Mouse (Mus musculus): ENCODE data around the gene Gm20379.

The Gm20379 gene

GRCm38 (mm10) chr13:92305680-92306079 lies at the start of gene Gm20379:
Gene Gm20379 (plus strand): TSS chr13:92305980.
- DNase-seq = no peak

DNA sequence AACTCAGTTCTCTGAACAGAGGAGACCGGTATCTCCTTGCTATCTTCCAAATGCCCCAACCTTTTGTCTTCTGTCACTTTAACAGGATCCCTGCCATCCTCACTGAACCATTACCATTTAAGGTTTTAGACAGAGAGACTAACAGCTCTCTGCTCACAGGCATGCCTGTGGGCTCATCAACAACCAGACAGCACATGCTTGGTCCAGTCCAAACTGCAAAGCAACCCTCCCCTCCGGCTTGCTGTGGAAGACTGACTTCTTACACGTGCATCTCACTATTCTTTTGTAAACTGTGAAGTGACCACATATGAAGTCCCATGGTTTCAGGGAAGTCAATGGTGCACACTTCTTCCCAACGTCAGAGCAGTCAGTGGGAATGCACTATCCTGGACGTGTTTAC lies 44.5 kb upstream of the Gm20379 start:
- no peak for DNase-seq

DNA sequence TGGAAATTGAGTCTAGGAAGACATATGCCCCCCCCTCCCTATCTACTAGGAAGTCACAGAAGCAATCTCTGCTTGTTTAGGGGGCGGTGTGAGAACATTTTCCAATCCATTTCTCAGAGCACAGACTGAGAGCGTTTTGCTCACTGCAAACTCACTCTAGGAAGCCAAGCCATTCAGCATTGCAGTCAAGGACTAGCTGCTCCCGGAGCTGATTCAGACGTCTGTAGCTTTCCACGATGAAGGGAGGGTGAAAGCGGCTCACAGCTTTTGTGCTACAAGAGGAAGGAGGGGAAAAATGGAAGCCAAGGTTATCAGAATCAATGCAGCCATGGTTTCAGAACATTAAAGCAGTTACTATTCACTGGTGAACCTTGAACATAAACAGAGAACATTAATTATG lies 42.2 kb upstream of the Gm20379 start:
- DNase-seq = no peak

GRCm38 (mm10) chr13:92267076-92267475 lies 38.7 kb upstream of the Gm20379 start:
- no peak for DNase-seq

DNA sequence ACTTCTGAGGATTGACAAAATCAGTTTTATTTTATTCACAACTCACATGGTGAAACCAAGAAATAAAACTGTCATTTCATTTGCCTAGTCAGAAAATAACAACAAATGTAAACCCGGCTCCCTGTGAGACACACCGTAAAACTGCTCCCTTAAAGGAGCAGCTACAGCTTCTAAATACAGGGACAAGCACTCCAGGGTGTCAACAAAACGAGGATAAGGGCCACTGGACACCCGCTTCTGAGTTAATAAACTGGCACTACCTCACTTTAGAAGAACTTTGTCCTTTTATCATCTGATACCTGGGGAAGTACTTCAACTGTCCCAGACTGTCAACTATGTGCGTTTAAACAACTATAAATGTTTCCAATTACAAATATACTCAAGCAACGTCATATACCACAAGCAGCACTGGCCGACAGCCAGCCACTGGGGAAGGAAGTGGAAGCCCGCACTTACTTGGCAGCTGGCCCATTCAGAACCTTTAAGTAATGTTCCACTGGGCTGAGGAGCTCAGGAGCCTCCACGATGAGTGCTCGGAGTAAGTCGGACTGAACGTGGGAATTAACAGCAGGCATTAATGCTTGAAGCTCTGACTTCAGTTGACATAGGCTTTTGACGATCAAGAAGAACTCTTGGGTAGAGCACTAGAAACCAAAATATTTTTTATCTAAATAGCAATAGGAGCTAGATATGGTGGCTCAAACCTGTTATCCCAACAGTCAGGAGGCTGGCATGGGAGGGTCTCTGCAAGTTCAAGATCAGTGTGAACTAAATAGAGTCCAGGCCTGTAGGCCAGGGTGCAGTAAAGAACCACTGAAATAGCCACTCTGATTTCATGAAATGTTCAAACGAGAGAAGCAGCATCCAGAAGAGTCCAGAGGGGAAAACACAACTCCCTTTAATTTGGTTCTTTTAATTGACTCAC lies 31.2 kb upstream of the Gm20379 start:
- DNase-seq = no peak

GRCm38 (mm10) chr13:92275292-92275691 lies 30.5 kb upstream of the Gm20379 start:
- DNase-seq = no peak

GRCm38 (mm10) chr13:92277027-92277426 lies 28.8 kb upstream of the Gm20379 start:
- DNase-seq = no peak

DNA sequence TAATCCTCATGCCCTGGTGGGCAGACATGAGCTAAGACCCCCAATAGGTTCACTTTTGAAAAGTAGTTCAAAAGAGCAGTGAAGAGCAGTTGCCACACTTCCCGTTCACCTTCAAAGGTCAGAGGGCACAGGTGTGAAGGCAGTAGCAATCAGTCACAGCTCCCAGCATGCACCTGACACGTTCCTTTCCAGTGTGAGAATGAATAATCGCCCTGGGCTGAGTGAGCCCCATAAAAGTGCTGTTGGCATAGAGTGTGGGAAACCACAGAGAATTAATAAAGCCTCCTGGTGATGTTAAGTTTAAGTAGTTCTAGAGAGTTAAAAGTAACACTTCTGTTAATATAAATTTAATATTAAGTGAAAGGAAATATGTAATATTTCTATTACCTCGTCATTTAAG lies 14.2 kb upstream of the Gm20379 start:
- no peak for DNase-seq

DNA sequence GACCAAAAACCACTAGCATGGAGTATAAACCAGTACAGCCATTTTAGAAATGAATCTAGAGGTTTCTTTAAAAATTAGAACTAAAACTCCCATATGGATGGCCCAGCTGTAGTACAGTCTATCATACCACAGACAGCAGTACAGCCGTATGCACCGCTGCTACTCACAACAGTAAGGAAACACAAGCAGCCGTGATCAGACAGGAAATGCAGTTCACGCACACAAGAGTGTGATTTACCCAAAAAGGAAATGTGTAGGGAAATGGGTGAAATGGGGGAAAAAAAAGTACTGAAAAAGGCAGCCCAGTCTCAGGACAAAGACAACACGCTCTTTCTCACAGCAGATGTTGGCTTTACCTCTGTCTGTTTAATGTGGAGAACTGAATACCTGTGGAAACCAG lies 11.9 kb upstream of the Gm20379 start:
- DNase-seq = no peak

GRCm38 (mm10) chr13:92296490-92296889 lies 9.3 kb upstream of the Gm20379 start:
- DNase-seq = no peak

- no peak for DNase-seq
These were observed 8.8 kb upstream of the Gm20379 start for GRCm38 (mm10) chr13:92297021-92297420.

DNA sequence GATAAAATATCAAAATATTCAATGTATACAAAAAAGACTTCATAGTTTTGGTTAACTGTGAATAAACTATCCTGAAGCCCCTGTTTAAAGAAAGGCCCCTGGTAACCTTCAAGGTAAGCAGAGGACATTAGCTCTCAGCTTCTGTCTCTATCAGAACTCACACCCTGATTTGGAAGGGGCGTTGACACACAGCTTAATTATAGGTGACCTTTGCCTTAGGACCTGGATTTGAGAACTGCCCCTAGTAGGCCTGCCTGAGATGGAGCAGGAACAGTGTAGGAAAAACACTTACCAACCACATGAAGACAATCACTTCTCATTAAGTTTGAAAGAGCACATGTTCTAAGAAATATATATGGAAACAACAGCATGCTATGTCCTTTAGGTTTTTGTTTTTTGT lies 6.3 kb upstream of the Gm20379 start:
- no peak for DNase-seq

GRCm38 (mm10) chr13:92301754-92302153 lies 4.0 kb upstream of the Gm20379 start:
- no peak for DNase-seq

DNA sequence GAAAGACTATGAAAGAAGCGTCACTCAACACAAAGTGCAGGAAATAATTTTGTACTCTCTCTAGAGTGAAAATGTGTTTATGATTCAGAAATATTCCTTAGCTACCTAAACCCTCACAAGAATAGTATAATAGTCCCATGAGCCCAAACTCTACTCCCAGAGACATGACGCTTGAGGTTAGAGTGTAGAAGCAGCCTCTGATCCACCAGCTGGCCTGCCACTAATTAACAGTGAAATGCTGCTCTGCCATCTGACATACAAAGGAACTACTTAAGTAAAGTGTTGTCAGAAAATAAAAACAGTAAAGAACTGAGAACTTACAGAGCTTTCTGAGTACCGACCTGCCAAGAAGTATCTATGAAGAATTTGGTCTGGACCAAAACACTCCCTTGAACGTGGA lies 3.3 kb upstream of the Gm20379 start:
- no peak for DNase-seq

GRCm38 (mm10) chr13:92303062-92303948 lies 2.5 kb upstream of the Gm20379 start:
- DNase-seq = no peak

GRCm38 (mm10) chr13:92304291-92304690 lies 1.5 kb upstream of the Gm20379 start:
- no peak for DNase-seq

GRCm38 (mm10) chr13:92314613-92315012 lies 8.8 kb downstream of the Gm20379 start:
- DNase-seq = no peak

DNA sequence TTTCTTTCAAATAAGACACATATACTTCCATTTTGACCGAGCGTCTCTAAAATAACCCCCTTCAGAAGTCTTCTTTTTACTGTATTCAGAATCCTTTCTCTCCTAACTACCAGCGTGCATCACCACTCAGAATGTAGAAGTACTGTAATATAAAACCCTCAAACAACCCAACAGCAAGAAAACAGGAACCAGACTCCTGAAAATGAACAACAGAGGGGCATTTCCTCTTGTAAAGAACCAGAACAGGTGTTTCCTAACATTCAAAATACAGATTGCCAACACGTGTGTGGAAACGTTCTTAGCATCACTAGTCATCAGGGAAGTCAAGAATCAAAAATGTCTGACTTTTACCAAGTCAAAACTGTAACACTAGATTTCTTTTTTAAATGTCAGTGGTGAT lies 15.0 kb downstream of the Gm20379 start:
- no peak for DNase-seq

DNA sequence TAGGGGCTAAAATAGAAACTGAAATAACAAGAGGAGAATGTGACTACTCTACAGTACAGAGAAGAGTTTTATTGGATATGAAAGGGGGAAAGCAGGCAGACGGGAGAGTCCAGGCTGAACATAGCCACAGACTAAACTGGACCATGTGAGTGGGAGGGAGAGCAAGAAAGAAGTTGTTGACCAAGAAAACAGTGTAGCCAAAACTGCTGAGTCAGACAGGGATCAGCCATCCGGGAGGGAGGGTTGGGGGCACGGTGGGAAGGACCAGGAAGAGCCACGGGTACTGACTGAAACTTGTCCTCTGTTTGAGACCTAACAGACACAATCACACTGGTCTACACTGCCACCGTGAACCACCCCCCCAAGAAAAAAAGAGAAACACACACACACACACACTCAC lies 20.2 kb downstream of the Gm20379 start:
- DNase-seq = no peak

- no peak for DNase-seq
These were observed 22.2 kb downstream of the Gm20379 start for GRCm38 (mm10) chr13:92328000-92328399.

DNA sequence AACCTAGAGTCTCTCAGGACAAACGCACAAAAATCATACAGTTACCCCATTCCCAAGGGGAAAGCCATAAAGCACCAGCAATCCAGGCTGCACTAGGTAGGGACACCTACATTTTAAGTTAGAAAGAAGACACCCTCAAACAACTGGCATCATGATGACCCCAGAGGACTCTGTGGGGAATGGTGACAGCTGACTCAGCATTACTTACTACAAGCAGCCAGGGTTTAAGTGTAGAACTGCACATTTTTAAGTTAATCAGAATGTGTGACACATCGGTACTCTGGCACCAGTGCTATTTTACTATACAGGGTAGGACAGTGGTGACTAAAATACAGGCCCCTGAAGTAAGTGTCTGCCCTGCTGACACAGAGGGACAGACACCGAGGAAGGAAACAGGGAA lies 24.8 kb downstream of the Gm20379 start:
- DNase-seq = no peak

GRCm38 (mm10) chr13:92332103-92332879 lies 26.5 kb downstream of the Gm20379 start:
- no peak for DNase-seq

DNA sequence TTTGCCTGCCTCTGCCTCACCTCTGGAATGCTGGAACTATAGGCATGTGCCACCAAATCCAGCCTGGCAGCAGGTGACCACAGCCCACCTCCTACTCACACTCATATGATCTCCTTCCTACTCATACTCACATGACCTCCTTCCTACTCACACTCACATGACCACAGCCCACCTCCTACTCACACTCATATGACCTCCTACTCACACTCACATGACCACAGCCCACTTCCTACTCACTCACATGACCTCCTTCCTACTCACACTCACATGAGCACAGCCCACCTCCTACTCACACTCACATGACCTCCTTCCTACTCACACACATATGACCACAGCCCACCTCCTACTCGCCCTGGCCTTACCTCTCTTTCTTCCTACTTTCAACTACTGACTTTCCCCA lies 31.1 kb downstream of the Gm20379 start:
- no peak for DNase-seq
